Mouse (Mus musculus): ENCODE data around the gene Gm42688. TPM values are rescaled to one million over a fixed set of nuclear protein-coding genes. Genes with fewer than 3 reads are reported as not detected.
"Not testable (repeated sequence)": the region's sequence is repeated elsewhere in the genome, so short reads cannot be mapped to it uniquely, and the experiment has no call there.

The Gm42688 gene
- polyA plus RNA-seq, 1 experiment = 0.27 TPM

DNA sequence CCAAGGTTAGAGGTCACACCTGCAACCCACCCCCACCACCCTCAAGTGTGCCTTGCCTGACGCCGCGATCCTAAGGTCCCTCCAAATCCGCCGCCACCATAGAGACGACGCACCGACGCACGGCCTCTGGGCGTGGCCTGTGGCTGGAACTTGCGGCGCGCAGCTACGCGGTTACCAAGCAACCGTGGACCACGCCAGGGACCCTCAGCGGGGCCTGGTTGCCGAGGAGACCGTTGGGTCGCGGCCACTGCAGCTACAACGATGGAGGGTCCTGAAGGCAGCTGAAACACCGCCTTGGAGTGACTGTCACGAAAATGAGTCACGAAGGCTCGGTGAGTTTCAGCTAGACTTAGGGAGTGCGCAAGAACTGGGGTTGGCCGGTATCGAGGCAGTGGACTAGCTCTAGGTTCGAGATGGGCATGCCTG is 54.9 kb downstream of the Gm42688 start, which contains the start of the genes Wdr54 and 1700003E16Rik:
Wdr54 (minus strand) TSS at position 139 of the 426 bp plus-strand sequence.
1700003E16Rik (plus strand) TSS at position 146 of the 426 bp plus-strand sequence.
- H3K4me1 ChIP-seq (ENCODE audit: control insufficient read depth) = peaks cover 14% of the 10 kb centered on the region
- peaks cover 63% of the 10 kb centered on the region for H3K27me3 ChIP-seq (ENCODE audit: control insufficient read depth)
- H3K9me3 ChIP-seq (ENCODE audit: control insufficient read depth, low read length) = no peaks in the 10 kb centered on the region
- H3K36me3 ChIP-seq (ENCODE audit: control insufficient read depth) = peaks cover 3% of the 10 kb centered on the region; the same call in 1 of the 2 replicates
- no peak for TF ChIP-seq TAL1 (IDR thresholded peaks at IDR 0.05; ENCODE audit: low read length)
- no peak for TF ChIP-seq GATA1 (IDR thresholded peaks at IDR 0.05; ENCODE audit: low read length)
- peak within 1 kb of the TSS; percentile 60 for H3K4me3 ChIP-seq (replicated peaks)

DNA sequence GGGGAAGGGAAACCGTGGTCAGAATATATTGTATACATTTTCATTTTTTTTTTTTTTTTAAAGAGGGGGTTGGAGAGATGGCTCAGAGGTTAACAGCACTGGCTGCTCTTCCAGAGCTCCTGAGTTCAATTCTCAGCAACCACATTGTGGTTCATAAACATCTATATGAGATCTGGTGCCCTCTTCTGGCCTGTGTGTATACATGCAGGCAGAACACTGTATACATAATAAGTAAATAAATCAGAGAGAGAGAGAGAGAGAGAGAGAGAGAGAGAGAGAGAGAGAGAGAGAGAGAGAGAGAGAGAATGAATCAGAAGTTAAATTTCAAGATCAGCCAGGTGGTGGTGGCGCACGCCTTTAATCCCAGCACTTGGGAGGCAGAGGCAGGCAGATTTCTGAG is 58.0 kb downstream of the Gm42688 start:
- H3K36me3 ChIP-seq (ENCODE audit: control insufficient read depth); H3K4me3 ChIP-seq (replicated peaks); H3K9me3 ChIP-seq (ENCODE audit: control insufficient read depth, low read length): not testable (repeated sequence)
- Histone ChIP-seq H3K4me1 (ENCODE audit: control insufficient read depth) (peaks cover 26% of the 10 kb centered on the region), H3K27me3 (ENCODE audit: control insufficient read depth) (peaks cover 74% of the 10 kb centered on the region)

Other genes with a start within 250 kb of the Gm42688 start
- gene Sema4f, start 161.8 kb upstream of the Gm42688 start, polyA plus RNA-seq (2012) = not detected in 2 replicates
- gene M1ap, start 154.7 kb upstream of the Gm42688 start, polyA plus RNA-seq (2012) = 8.2 and 8.8 TPM in 2 replicates
- gene Dok1, start 68.1 kb upstream of the Gm42688 start, polyA plus RNA-seq (2012) = 27.8 and 28.7 TPM in 2 replicates
- gene Loxl3, start 67.4 kb upstream of the Gm42688 start, polyA plus RNA-seq (2012) = 0.01 and 0.02 TPM in 2 replicates
- gene Aup1, start 47.1 kb upstream of the Gm42688 start, polyA plus RNA-seq (2012) = 310 and 339 TPM in 2 replicates
- 6.2 and 6.6 TPM in 2 replicates for gene Htra2, start 46.3 kb upstream of the Gm42688 start, polyA plus RNA-seq (2012)
- 0.14 and 0.18 TPM in 2 replicates for gene Dqx1, start 43.8 kb upstream of the Gm42688 start, polyA plus RNA-seq (2012)
- not detected in 2 replicates for gene Tlx2, start 31.3 kb upstream of the Gm42688 start, polyA plus RNA-seq (2012)
- 1.5 and 2.2 TPM in 2 replicates for gene Pcgf1, start 23.7 kb upstream of the Gm42688 start, polyA plus RNA-seq (2012)
- 0.05 TPM in 1 of 2 replicates, not detected in the other for gene Lbx2, start 15.2 kb upstream of the Gm42688 start, polyA plus RNA-seq (2012)
- gene Ccdc142, start within 50 bp of the Gm42688 start, polyA plus RNA-seq (2012) = 0.18 and 0.43 TPM in 2 replicates
- gene Mrpl53, start 7.4 kb downstream of the Gm42688 start, polyA plus RNA-seq (2012) = 12.3 and 12.8 TPM in 2 replicates
- gene Mogs, start 13.9 kb downstream of the Gm42688 start, polyA plus RNA-seq (2012) = 3.9 and 4.2 TPM in 2 replicates
- gene Wbp1, start 19.9 kb downstream of the Gm42688 start, polyA plus RNA-seq (2012) = 16.2 and 18.3 TPM in 2 replicates
- 26.4 TPM in 2 replicates for gene Ino80b, start 23.8 kb downstream of the Gm42688 start, polyA plus RNA-seq (2012)
- 0.26 and 0.39 TPM in 2 replicates for gene Rtkn, start 33.8 kb downstream of the Gm42688 start, polyA plus RNA-seq (2012)
- 0.01 and 0.02 TPM in 2 replicates for gene Wdr54, start 54.8 kb downstream of the Gm42688 start, polyA plus RNA-seq (2012)
- not detected in 2 replicates for gene 1700003E16Rik, start 54.8 kb downstream of the Gm42688 start, polyA plus RNA-seq (2012)
- 27.2 and 36.9 TPM in 2 replicates for gene Dctn1, start 64.3 kb downstream of the Gm42688 start, polyA plus RNA-seq (2012)
- 1.8 and 2.3 TPM in 2 replicates for gene Slc4a5, start 118.2 kb downstream of the Gm42688 start, polyA plus RNA-seq (2012)
- gene Mthfd2, start 224.3 kb downstream of the Gm42688 start, polyA plus RNA-seq (2012) = 5.3 and 6.1 TPM in 2 replicates
- 1.8 and 2.4 TPM in 2 replicates for gene Mob1a, start 224.4 kb downstream of the Gm42688 start, polyA plus RNA-seq (2012)
- 25.9 and 28.1 TPM in 2 replicates for gene Bola3, start 247.5 kb downstream of the Gm42688 start, polyA plus RNA-seq (2012)